Mouse (Mus musculus): ENCODE data around the gene Polr3h.

DNA sequence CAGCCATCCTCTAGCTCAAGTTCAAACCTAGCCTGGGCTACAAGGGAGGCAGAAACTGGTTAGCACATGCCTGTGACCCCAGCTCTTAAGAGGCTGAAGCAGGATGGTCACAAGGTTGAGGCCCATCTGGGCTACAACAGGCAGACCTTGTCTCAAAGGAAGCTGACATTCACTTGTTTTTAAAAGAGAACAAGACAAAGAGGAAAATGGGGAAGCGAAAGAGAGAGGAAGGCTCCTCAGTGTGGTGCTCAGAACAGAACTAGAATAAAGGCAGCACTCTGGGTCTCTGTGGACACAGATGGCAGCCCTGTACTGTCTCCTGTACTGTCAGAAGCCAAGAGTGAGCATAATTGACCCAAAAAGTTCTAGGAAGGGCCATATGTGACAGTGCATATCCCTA, 7.9 kb upstream of the Polr3h start:
- no peak for TF ChIP-seq CTCF (IDR thresholded peaks at IDR 0.05; ENCODE audit: low read depth)
- no peak for TF ChIP-seq EP300 (IDR thresholded peaks at IDR 0.05; ENCODE audit: low read depth)
